Mouse (Mus musculus) cerebellum, adult 2 months (tissue): ENCODE data around the gene Ubxn2a.

Source experiments
- CTCF ChIP-seq: fragments of 200-500 bp; IDR thresholded peaks from 2 replicates; pipeline ENCODE4 v1.5.1; 2011; ENCODE audit warnings: low read depth, mild to moderate bottlenecking, control low read depth, low read length, moderate library complexity, borderline replicate concordance; ENCODE audit not compliant: insufficient read depth
- POLR2A ChIP-seq: fragments of 200-500 bp; IDR thresholded peaks from 2 replicates; pipeline ENCODE4 v1.6.1; 2011; ENCODE audit warnings: low read length, control low read depth, borderline replicate concordance; ENCODE audit not compliant: insufficient read depth

DNA sequence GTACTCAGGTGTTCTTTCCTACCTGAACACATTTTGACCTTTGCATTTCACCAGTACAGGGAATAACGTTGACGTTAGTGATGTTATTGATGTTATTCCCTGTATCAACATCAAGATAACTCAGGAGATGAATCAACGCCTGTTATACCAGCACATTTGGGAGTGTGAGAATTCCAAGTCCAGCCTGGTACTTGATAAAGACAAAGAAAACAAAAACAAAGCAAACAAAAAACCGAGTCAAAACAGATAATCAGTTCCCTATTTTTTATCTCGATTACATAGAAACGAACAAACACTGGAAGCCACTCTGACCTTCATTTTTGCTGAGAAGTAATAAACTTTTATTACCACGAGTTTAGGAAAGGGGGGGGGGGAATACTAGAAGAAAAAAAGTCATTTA lies 1.0 kb downstream of the Ubxn2a start:
- TF ChIP-seq CTCF, result no peak
- no peak for TF ChIP-seq POLR2A
